Mouse (Mus musculus): ENCODE data around the gene Zfp398. TPM values are rescaled to one million over a fixed set of nuclear protein-coding genes. Genes with fewer than 3 reads are reported as not detected.
"Not testable (repeated sequence)": the region's sequence is repeated elsewhere in the genome, so short reads cannot be mapped to it uniquely, and the experiment has no call there.

Gene Zfp398
- total RNA-seq, 2 experiments from 2014 or later = 8.8 to 12.3 TPM

DNA sequence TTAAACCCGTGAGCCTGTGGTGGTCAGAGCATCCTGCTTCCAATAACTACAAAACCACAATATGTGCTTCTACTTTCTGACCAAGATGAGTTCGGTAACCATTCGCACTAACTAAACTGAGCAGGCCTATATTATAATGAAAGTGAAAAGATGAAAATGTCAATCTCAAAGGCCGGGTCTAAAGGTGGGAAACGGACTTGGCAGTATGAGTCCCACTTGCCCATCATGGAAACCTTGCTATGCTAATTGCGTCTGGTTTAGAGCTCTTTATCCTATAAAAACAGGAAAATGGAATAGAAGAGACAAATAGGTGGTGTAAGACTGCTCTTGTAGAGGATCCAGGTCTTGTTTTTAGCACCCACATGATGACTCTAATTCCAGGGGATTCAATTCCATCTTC, 13.7 kb upstream of the Zfp398 start:
- no peak for DNase-seq (ENCODE audit: low spot score in 2 of 2)

DNA sequence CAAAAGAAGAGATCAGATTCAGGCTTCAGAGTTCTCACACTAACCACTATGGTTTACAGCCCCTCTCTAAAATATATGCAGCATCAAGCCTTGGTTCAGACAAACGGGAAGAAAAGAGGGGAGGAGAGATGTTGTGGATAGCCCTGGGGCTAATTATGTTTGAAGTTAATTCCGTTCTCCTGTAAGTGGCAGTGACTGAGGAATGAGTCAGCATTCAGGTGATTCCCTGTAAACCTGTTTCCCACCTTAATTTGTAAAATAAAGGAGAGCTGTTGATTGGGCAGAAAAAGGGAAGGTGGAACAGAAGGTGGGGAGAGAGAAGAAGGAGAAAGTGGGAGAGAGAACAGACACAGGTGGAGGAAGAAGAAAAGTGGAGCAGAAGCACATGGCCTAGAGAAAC, 11.2 kb upstream of the Zfp398 start:
- peak in 1 of 2 experiments; percentile 0 for DNase-seq (ENCODE audit: low spot score in 2 of 2)

DNA sequence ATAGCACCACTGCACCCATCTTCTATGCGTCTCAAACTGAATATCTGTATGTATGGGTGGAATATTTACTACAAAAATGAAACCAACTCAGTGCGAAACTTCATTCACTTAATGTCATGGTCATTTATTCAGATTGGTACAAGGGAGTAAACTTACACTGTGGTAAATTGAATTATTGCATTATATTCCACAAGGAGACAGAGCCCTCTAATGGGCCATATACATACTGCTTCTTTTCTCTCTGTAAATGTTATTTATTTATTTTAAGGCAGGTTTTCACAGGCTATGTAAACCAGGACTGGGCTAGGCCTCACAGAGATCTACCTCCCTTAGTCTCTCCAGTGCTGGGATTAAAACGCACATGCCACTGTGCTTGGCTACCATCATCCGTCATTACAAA, 8.0 kb upstream of the Zfp398 start:
- no peak for DNase-seq (ENCODE audit: low spot score in 2 of 2)

DNA sequence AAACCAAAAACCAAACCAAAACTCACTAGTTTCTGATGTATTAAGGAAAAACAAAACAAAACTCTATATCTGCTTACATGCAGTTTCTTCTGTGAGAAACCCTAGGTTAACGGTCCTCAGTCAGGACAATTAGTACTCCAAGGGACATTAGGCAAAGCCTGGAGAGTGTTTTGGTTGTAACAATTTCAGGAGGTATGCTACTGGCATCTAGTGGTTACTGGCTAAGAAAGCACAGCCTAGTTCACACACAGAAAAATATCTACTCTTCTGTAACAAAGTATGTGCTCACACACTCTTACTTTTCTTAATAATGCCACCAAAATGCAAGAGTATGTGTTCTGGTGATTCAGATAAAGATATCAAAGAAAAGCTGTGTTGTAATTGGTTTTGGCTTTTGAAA, 6.5 kb upstream of the Zfp398 start:
- DNase-seq (ENCODE audit: low spot score in 2 of 2) = no peak

DNA sequence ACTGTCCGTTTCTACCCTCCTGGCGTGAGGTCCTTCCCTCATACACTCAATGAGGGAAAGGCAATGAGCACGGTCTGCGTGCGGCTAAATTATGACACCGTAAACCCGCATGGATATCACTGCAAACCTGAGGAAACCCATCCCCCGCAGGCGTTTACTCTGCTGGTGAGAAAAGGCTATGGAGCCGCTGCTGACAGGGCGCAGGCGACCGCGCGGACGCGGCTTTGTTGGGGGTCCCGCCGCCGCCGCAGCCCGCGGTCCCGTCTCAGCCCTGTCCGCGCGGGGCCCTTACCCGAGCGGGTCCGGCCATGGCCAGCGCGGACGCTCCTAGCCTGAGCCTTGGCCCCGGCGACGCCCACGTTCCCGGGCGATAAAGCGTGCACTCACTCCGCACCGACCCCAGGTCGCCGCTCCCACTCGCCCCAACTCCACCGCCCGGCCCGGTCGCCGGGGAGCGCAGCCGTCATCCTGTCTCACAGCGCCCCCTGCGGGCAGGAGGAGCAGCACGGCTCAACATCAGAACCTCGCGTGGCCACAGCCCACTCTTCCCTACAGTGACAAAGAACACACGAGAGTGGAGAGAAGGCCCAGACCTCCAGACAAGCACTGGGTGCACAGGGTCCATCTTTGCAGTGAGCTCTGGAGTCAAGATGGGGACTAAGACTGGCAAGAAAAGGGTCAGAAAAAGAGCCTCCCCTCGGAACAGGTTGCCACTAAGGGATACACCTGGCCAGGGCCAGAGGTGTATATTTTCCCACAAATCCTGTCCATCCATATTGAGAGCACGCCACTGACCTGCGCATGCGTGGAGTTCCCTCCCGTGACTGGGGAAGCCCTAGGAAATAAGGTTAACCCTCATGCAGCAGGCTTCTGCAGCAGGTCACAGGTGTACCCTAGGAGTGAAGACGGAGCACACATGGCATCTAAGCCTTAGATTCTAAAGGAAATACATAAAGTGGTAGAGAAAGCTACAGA, 5.1 kb upstream of the Zfp398 start, which contains the start of gene Zfp786:
Zfp786 (minus strand) TSS at position 764 of the 975 bp plus-strand sequence.
- peak; percentile 95 to 96 for DNase-seq (ENCODE audit: low spot score in 2 of 2)

DNA sequence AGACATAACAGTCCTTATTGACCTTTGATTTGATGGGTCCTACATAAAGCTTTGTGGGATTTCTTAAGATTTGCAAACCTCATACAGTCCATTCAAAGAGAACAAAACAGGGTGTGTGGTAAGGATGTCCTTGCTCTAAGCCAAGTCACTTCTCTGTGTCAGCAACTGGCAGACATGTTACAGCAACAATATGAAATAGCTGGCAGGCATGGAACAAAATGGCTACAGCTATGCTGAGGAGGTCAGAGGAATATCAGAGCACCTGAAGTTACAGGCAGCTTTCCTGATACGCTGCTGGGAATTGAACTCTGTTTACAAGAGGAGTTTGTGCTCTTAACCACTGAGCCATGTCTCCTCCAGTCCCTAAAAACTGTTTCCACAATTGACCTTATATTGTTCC, 3.2 kb upstream of the Zfp398 start:
- DNase-seq (ENCODE audit: low spot score in 2 of 2) = peak in 1 of 2 experiments; percentile 23

DNA sequence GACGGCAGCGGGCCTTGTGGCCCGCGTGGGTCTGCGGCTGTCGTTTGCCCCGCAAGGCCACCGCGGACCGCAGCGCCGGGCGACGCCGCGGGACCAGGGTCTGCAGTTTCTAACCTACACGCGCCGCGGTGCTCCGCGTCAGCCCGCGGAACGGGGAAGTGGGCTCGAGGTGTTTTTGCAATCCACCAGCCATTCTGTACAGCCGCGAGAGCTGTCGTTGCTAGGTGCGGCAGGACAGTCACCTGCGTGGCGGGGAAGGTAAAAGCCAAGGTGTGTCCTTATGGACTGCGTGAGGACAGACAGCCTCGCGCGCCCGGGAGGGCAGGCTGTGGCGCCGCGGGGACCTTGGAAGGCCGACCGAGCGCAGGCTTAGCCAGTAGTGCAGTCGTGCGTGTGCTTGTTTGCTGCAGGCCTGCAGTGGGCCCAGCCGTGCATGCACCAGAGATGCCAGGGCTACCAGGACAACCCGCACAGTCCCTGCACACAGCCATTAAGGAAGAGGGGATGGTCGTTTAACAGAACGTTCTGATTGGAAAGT, 592 bp downstream of the Zfp398 start:
- DNase-seq (ENCODE audit: low spot score in 2 of 2) = peak; percentile 58 to 66

DNA sequence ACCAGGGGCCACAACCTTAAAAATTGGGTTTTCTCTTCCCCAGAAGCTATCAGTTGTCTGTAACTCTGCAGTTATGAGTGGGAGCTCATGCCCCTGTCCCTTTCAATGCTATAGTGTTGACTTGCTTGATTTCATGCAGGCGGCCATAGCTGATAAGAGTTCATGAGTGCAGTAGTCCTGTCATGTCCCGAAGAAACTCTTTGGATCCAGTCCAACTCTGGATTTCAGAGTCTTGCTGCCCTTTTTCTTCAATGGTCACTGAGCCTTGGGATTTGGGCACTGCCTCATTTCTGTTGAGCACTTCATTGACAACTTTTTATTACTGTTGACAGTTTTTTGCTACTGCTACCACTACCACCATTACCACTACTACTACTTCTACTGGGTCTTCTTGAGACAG, 2.2 kb downstream of the Zfp398 start:
- DNase-seq (ENCODE audit: low spot score in 2 of 2) = no peak

DNA sequence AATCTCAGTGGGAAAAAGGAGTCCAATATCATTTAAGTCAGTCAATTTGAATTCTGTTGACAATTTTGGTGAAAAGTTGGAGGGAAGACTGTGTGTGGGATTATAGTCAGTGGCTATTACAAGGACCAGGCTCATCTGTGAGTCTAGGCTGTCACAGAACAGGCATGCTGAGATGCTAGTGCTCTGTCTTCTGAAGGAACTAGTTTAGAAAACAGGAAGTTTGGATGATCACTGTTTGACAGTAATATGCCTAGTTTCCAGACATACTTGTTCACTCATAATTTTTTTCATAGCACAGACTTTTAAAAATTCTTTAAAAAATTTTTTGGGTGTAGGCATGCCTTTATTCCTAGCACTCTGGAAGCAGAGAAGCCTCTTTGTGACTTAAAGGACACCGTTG, 5.6 kb downstream of the Zfp398 start:
- DNase-seq (ENCODE audit: low spot score in 2 of 2) = no peak

DNA sequence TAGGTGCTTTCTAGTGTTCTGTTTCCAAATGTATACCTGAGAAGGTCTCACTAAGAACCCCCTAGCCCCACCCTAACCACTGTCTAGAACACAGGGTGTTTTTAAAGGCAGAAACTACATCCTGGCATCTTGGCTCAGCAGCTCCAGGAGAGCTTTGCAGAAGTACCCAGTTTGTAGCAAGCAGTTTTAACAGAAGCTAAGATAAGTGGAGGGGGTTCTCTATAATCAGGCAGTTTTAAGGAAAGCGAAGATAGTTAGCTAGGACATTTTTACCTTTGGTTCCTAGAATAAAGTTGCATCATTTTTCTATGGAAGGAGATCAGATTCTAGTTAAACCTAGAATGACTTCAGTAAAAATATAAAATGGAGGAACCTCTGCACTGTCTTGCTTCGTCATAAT, 6.4 kb downstream of the Zfp398 start:
- no peak for DNase-seq (ENCODE audit: low spot score in 2 of 2)

DNA sequence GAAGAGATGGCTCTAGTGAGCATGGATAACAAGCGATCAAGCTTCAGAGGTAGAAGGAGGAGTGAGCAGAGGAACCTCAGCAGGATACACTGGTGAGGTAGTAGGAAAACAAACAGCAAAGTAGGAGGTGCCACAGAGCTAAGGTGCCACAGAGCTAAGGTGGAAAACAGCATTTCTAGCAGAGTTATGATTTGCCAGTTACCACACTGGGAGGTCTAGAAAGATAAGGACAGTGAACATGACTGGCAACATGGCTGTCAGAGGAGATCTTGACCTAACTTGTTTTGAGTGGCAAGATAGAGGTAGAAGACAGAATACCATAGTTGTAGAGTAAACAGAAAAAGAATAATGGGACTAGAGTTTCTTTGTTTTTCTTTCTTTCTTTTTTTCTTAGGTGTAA, 6.9 kb downstream of the Zfp398 start:
- DNase-seq (ENCODE audit: low spot score in 2 of 2) = no peak

DNA sequence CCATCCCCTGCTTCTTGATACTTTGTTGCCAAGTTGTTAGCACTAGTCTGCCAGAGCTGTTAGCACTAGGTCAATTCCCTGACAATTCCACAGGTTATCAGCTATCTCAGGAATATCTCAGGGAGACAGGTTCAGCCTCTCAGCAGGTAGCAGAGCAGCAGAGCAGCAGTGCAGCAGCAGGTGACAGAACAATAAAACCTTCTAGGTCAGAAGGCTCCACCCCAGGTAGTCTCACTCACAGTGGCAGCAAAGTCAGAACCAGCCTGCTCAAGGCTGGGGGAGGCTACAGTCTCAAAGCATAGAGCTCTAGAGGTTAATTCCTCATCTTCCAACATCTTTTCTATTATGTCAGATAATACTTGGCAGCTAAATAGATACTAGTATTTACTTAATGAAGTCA, 10.3 kb downstream of the Zfp398 start:
- DNase-seq (ENCODE audit: low spot score in 2 of 2) = no peak

DNA sequence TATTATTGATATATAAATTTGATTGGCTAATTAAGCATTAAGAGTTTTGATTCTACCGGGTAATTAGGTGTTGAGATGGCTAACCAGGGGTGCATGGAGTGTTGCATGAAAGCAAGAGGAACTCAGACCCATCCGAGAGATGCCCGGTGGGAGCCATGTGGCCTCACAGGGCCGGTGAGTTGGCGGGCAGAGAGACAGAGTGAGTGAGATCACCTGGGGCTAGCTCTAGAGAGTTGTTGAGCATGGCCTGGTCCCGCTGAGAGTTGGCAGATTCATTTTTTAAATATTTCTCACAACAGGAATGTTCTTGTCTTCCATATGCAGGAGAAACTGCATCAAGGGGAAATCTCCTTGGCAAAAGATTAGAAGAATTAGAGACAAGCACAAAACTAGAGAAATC, 21.8 kb downstream of the Zfp398 start:
- DNase-seq (ENCODE audit: low spot score in 2 of 2) = no peak

DNA sequence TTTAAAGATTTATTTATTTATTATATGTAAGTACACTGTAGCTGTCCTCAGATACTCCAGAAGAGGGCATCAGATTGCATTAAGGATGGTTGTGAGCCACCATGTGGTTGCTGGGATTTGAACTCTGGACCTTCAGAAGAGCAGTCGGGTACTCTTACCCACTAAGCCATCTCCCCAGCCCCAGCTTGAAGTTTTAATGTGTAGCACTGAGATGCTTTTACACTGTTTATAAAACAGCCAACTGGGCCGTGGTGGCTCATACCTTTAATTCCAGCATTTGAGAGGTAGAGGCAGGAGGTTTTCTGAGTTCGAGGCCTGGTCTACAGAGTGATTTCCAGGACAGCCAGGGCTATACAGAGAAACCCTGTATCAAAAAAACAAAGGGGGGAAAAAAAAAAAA, 22.3 kb downstream of the Zfp398 start:
- not testable (repeated sequence) for DNase-seq (ENCODE audit: low spot score in 2 of 2)

DNA sequence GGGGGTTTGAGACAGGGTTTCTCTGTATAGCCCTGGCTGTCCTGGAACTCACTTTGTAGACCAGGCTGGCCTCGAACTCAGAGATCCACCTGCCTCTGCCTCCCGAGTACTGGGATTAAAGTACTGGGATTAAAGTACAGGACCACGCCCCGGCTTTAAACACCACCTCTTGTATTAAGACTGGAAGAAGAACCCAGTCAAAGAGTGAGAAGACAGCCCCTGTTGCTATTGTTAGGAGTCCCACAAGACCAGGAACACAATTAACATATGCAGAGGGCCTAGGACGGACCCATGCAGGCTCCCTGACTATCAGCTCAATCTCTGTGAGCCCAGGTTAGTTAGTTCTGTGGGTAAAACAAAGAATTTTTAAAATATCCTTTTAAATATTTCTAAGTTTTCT, 36.8 kb downstream of the Zfp398 start:
- no peak for DNase-seq (ENCODE audit: low spot score in 2 of 2)

DNA sequence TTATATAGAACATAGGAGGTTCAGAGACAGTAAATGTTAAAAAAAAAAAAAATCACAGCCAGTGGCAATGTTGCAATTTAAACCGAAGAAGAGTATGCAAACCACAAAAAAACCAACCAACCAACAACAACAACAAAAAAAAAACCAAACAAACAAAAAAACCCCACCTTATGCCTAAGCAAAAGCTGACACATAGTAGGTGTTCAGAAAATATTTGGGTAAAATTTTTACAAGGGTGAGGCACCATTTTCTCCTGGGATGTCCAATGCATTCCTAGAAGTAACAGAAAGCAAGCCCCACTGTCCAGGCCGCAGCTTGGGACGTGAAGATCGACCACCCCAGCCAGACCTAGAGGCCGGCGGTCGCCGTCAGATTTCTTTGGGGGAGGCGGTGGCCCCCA, 41.6 kb downstream of the Zfp398 start, which contains the start of gene Zfp282:
Zfp282 (plus strand) TSS at position 147 of the 400 bp plus-strand sequence.
- DNase-seq (ENCODE audit: low spot score in 2 of 2) = no peak

DNA sequence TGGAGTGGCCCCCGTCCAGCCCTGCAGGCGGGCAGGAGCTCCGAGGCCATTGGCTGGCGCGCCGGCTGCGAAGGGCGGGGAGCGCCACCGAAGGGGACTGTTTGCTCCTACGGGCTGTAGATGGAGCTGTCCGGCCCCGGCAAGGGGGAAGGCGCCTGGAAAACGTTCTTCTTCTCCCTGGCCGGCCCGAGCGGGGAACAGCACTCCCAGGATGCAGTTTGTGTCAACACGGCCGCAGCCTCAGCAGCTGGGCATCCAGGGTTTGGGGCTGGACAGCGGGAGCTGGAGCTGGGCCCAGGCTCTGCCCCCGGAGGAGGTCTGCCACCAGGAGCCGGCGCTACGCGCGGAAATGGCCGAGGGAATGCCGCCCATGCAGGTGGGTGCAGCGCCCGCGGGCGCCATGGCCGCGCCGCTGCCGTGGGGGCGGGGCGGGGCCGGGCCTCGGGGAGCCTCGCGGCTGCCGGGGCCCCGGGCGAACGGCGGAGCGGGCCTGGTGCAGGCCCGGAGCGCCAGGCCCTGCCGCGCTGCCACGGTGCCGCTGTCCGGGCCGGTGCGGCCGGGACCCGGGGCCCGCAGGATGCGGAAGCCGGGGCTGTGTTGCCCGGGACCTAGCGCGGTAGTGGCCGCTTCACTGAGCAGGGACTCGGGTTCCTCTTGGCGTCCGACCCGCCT, 42.1 kb downstream of the Zfp398 start:
- DNase-seq (ENCODE audit: low spot score in 2 of 2) = peak; percentile 87 to 90

DNA sequence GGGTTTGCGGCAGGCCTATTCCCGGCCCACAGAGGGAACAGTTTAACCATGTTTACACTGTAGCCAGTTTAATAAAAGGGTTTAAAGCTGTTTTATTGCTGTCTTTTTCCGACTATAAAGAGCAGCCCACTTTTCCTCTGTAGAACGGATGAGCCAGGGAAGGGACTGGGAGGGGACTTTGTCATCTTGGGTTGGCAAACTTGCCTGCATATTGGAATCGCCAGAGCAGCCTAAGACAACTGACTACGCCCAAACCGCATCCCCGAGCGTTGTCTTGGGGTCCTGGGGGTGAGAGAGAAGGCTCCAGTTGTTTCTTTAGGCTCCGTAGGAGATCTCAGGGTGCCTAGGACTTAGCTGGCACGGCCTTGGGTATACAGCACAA, 42.7 kb downstream of the Zfp398 start:
- DNase-seq (ENCODE audit: low spot score in 2 of 2) = peak; percentile 15 to 23

DNA sequence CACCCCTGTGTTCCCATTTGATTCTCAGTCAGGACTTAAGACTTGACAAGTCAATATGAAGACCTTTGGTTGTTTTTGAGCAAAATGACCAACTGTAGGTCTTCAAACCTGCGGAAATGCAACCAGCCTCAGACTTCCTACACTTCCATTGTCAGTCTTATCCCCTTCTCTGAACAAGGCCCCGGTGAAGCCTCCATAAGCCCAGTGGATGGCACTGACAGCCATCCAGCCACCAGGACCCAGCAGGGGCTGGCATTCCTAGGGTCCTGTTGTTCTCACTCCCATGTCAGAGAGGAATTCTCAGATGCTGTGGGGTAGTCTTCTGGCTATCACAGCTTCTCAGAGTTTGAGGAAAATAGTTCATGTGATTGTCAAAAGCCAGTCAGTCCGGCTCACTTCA, 43.1 kb downstream of the Zfp398 start:
- no peak for DNase-seq (ENCODE audit: low spot score in 2 of 2)

DNA sequence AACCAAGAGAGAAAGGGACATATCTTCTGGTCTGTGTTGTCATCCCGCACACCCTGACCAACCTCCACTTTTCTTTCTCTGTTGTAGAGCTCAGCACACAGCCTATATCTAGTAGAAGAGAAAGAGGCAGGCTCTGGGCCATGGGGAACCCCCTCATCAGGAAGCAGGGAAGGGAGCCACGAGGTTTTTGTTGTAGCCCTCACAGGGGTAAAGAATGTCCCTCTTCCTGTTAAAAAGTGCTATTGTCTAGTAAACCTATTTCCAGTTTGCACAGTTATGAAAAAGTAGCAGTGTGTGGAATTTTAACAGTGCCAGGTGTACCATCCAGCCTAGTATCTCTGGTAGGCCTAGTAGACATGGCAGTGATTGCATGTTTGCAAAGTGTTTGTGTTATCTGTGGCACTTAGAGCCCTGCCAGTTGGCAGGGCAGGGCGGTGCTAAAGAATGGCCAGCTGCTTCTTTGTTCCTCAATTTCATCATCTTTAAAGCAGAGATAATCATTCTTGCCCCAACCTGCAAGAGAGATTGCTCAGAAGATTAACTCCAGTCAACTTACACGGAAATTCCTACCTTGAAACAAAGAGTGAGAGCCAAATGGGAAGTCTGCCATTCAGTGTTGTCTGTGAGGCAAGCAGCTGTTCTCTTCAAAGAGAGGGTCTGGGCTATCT, 43.7 kb downstream of the Zfp398 start:
- no peak for DNase-seq (ENCODE audit: low spot score in 2 of 2)

DNA sequence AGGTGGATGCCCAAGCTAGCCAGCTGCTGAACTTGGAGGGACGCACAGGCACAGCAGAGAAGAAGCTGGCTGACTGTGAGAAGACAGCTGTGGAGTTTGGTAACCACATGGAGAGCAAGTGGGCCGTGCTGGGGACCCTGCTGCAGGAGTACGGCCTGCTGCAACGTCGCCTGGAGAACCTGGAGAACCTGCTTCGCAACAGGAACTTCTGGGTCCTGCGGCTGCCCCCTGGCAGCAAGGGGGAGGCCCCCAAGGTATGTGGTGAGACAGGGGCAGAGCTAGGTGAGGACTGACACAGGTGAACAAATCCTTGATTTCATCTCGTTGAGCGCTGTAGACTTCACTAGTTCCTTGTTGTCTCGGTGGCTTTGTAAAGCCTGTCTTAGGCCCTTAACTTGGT, 44.7 kb downstream of the Zfp398 start:
- no peak for DNase-seq (ENCODE audit: low spot score in 2 of 2)

Data from adrenal gland, adult 18-20 months (tissue).